Mouse (Mus musculus) brown adipose tissue, adult 24 weeks (tissue): ENCODE measurements around the gene Stx4a. TPM values are rescaled to one million over a fixed set of nuclear protein-coding genes. Genes with fewer than 3 reads are reported as not detected.

Source experiments
- H3K27ac ChIP-seq: fragments of 200-500 bp; replicated peaks from 2 replicates; pipeline ENCODE4 v1.5.1; 2012; ENCODE audit warnings: low read depth, mild to moderate bottlenecking, low read length
- H3K4me1 ChIP-seq: fragments of 200-500 bp; 2 replicates; pipeline ENCODE4 v1.6.1; 2012; ENCODE audit warnings: low read length, mixed read lengths; ENCODE audit not compliant: control insufficient read depth, insufficient read depth, insufficient read length
- H3K4me3 ChIP-seq: fragments of 200-500 bp; 2 replicates; pipeline ENCODE4 v1.5.1; 2012; ENCODE audit warnings: low read depth, mild to moderate bottlenecking, low read length, moderate library complexity; ENCODE audit not compliant: insufficient read depth
- polyA plus RNA-seq: library from polyadenylated mRNA; stranded (reverse); fragments of >200 nt; gene quantifications from 2 replicates; pipeline ENCODE4 v1.2.4, GENCODE M21; 2012; ENCODE audit not compliant: missing spikeins, insufficient read depth, insufficient read length

Gene Stx4a
- 89.1 and 91.8 TPM in 2 replicates for polyA plus RNA-seq

- no peak within 1 kb of the TSS for H3K27ac ChIP-seq
- peaks cover 4% of the 10 kb centered on the region; the same call in 1 of the 2 replicates for H3K4me1 ChIP-seq
- H3K4me3 ChIP-seq: peak within 1 kb of the TSS; percentile 41; the same call in 1 of the 2 replicates
These were observed at the start of gene Stx4a, which contains the start of gene Stx1b for GRCm38 (mm10) chr7:127824176-127824871. Gene Stx4a, plus strand, starts transcription at chr7:127824294. Gene Stx1b, minus strand, starts transcription at chr7:127824549.

- Histone ChIP-seq H3K4me3 (peak overlapping the region; percentile 73), H3K27ac (peak overlapping the region; percentile 68), H3K4me1 (peaks cover 10% of the 10 kb centered on the region)
These were observed 48.3 kb upstream of the Stx4a start for GRCm38 (mm10) chr7:127775837-127776236.

- Histone ChIP-seq H3K27ac (peak within 1 kb of the TSS; percentile 97), H3K4me1 (peaks cover 6% of the 10 kb centered on the region), H3K4me3 (peak within 1 kb of the TSS; percentile 73)
These were observed 47.7 kb upstream of the Stx4a start, which contains the start of gene Setd1a for GRCm38 (mm10) chr7:127776426-127776825. Gene Setd1a, plus strand, starts transcription at chr7:127776670.

GRCm38 (mm10) chr7:127776878-127777473 is 47.1 kb upstream of the Stx4a start:
- Histone ChIP-seq H3K4me3 (peak overlapping the region; percentile 73), H3K27ac (peak overlapping the region; percentile 97), H3K4me1 (peaks cover 6% of the 10 kb centered on the region)

GRCm38 (mm10) chr7:127777474-127778266 is 46.4 kb upstream of the Stx4a start:
- Histone ChIP-seq H3K27ac (peak overlapping the region; percentile 69; the same call in 1 of the 2 replicates), H3K4me3 (peak overlapping the region; percentile 73)

GRCm38 (mm10) chr7:127778350-127778749 is 45.7 kb upstream of the Stx4a start:
- peaks cover 6% of the 10 kb centered on the region for H3K4me1 ChIP-seq
- no peak overlapping the region for H3K27ac ChIP-seq
- H3K4me3 ChIP-seq: peak overlapping the region; percentile 73

More at GRCm38 (mm10) chr7:127777474-127778266, 46.4 kb upstream of the Stx4a start:
- H3K4me1 ChIP-seq: peaks cover 6% of the 10 kb centered on the region

GRCm38 (mm10) chr7:127785308-127785707 is 38.8 kb upstream of the Stx4a start, which contains the start of gene Gm49388:
Gene Gm49388, plus strand, starts transcription at chr7:127785608.
- H3K4me3 ChIP-seq: no peak within 1 kb of the TSS
- H3K4me1 ChIP-seq: no peaks in the 10 kb centered on the region
- no peak within 1 kb of the TSS for H3K27ac ChIP-seq

- peaks cover 7% of the 10 kb centered on the region; the same call in 1 of the 2 replicates for H3K4me1 ChIP-seq
- no peak overlapping the region for H3K4me3 ChIP-seq
- H3K27ac ChIP-seq: no peak overlapping the region
These were observed 26.8 kb upstream of the Stx4a start for GRCm38 (mm10) chr7:127797076-127797845.

- Histone ChIP-seq H3K27ac (no peak overlapping the region), H3K4me3 (no peak overlapping the region), H3K4me1 (peaks cover 8% of the 10 kb centered on the region; the same call in 1 of the 2 replicates)
These were observed 25.5 kb upstream of the Stx4a start for GRCm38 (mm10) chr7:127798591-127798990.

- no peak overlapping the region for H3K27ac ChIP-seq
- H3K4me3 ChIP-seq: no peak overlapping the region
- peaks cover 8% of the 10 kb centered on the region; the same call in 1 of the 2 replicates for H3K4me1 ChIP-seq
These were observed 24.9 kb upstream of the Stx4a start for GRCm38 (mm10) chr7:127799211-127799610.

- H3K27ac ChIP-seq: no peak overlapping the region
- no peak overlapping the region for H3K4me3 ChIP-seq
- peaks cover 8% of the 10 kb centered on the region; the same call in 1 of the 2 replicates for H3K4me1 ChIP-seq
These were observed 24.4 kb upstream of the Stx4a start for GRCm38 (mm10) chr7:127799738-127800137.

GRCm38 (mm10) chr7:127800435-127801009 is 23.6 kb upstream of the Stx4a start, which contains the start of gene Hsd3b7:
Gene Hsd3b7, plus strand, starts transcription at chr7:127800604.
- H3K27ac ChIP-seq: peak within 1 kb of the TSS; percentile 68

GRCm38 (mm10) chr7:127801010-127801621 is 23.0 kb upstream of the Stx4a start:
- H3K27ac ChIP-seq: peak overlapping the region; percentile 68
- H3K4me3 ChIP-seq: peak overlapping the region; percentile 54
- H3K4me1 ChIP-seq: peaks cover 8% of the 10 kb centered on the region; the same call in 1 of the 2 replicates

More at GRCm38 (mm10) chr7:127800435-127801009, 23.6 kb upstream of the Stx4a start, which contains the start of gene Hsd3b7:
- peaks cover 8% of the 10 kb centered on the region; the same call in 1 of the 2 replicates for H3K4me1 ChIP-seq
- H3K4me3 ChIP-seq: peak within 1 kb of the TSS; percentile 54
